Comparison of ENCODE assay signal across 28 mouse cellular contexts in genomic region chr14:13389954-13390353, GRCm38 (mm10).
DNase-seq lines count a peak whose midpoint lies in the region; ATAC-seq lines count a peak whose summit lies in the region.
"Had no signal": no experiment of that assay in that cellular context is flagged by ENCODE, and none has a peak within 500 bp of the region (broad histone marks: within the 10 kb centered on the region; RNA-seq: fewer than 3 reads in every experiment).

No protein-coding gene starts in this region.

- no peak overlapping the region for H3K27ac ChIP-seq in hindbrain, embryonic 16.5 days (ENCODE audit: low read depth, low read length)
- no peak overlapping the region for H3K27ac ChIP-seq in hindbrain, embryonic 11.5 days (ENCODE audit: low read depth, low read length)
- H3K27ac ChIP-seq in heart, embryonic 11.5 days (ENCODE audit: low read depth, low read length) = no peak overlapping the region
- H3K27ac ChIP-seq: heart, embryonic 10.5 days; limb, embryonic 10.5 days; limb, embryonic 15.5 days; liver, embryonic 13.5 days had no signal

- ATAC-seq in hindbrain, embryonic 16.5 days = 0 out of 2 replicates have a peak, but pooled peaks have one; percentile 42
- ATAC-seq in hindbrain, embryonic 11.5 days (ENCODE audit: low FRiP score) = no peak
- ATAC-seq in heart, embryonic 11.5 days (replicated peaks; ENCODE audit: insufficient number of reproducible peaks, low FRiP score, low TSS enrichment) = no peak
- ATAC-seq: intestine, embryonic 16.5 days; lung, postnatal 0 days had no signal

- no peaks in the 10 kb centered on the region for H3K9me3 ChIP-seq in hindbrain, embryonic 16.5 days (ENCODE audit: control insufficient read depth, low read length)
- no peaks in the 10 kb centered on the region for H3K9me3 ChIP-seq in hindbrain, embryonic 11.5 days (ENCODE audit: control insufficient read depth, low read length)
- no peaks in the 10 kb centered on the region for H3K9me3 ChIP-seq in heart, embryonic 11.5 days (replicated peaks; ENCODE audit: control insufficient read depth, low read length)
- H3K9me3 ChIP-seq: heart, embryonic 10.5 days; limb, embryonic 10.5 days; limb, embryonic 15.5 days; liver, embryonic 13.5 days had no signal

- H3K4me1 ChIP-seq in hindbrain, embryonic 16.5 days (ENCODE audit: control insufficient read depth, insufficient read depth, low read depth, low read length) = no peaks in the 10 kb centered on the region
- H3K4me1 ChIP-seq in hindbrain, embryonic 11.5 days (replicated peaks; ENCODE audit: control insufficient read depth, insufficient read depth, low read length) = no peaks in the 10 kb centered on the region
- H3K4me1 ChIP-seq in heart, embryonic 11.5 days (ENCODE audit: control insufficient read depth, insufficient read depth, low read length) = no peaks in the 10 kb centered on the region
- H3K4me1 ChIP-seq: heart, embryonic 10.5 days; limb, embryonic 10.5 days; limb, embryonic 15.5 days; liver, embryonic 13.5 days; megakaryocyte, embryonic 14.5 days had no signal

- H3K27me3 ChIP-seq in hindbrain, embryonic 16.5 days (replicated peaks; ENCODE audit: control insufficient read depth, insufficient read depth, low read length) = no peaks in the 10 kb centered on the region
- no peaks in the 10 kb centered on the region for H3K27me3 ChIP-seq in hindbrain, embryonic 11.5 days (ENCODE audit: control insufficient read depth, insufficient read depth, low read length)
- no peaks in the 10 kb centered on the region for H3K27me3 ChIP-seq in heart, embryonic 11.5 days (ENCODE audit: control insufficient read depth, insufficient read depth, low read length)
- H3K27me3 ChIP-seq: CH12.LX; limb, embryonic 15.5 days; liver, embryonic 13.5 days; megakaryocyte, embryonic 14.5 days had no signal

- H3K36me3 ChIP-seq in hindbrain, embryonic 16.5 days (ENCODE audit: control insufficient read depth, insufficient read depth, low read length) = no peaks in the 10 kb centered on the region
- no peaks in the 10 kb centered on the region for H3K36me3 ChIP-seq in hindbrain, embryonic 11.5 days (ENCODE audit: control insufficient read depth, insufficient read depth, low read length)
- no peaks in the 10 kb centered on the region for H3K36me3 ChIP-seq in heart, embryonic 11.5 days (ENCODE audit: control insufficient read depth, insufficient read depth, low read length)
- H3K36me3 ChIP-seq: heart, embryonic 10.5 days; limb, embryonic 10.5 days; limb, embryonic 15.5 days; liver, embryonic 13.5 days had no signal

- no peak overlapping the region for H3K4me3 ChIP-seq in hindbrain, embryonic 16.5 days (ENCODE audit: low read length)
- H3K4me3 ChIP-seq in hindbrain, embryonic 11.5 days (ENCODE audit: low read depth, low read length) = no peak overlapping the region
- H3K4me3 ChIP-seq in heart, embryonic 11.5 days (ENCODE audit: low read depth, low read length) = no peak overlapping the region
- H3K4me3 ChIP-seq: heart, embryonic 10.5 days; limb, embryonic 10.5 days; limb, embryonic 15.5 days; liver, embryonic 13.5 days; megakaryocyte, embryonic 14.5 days had no signal

- no peak overlapping the region for H3K4me2 ChIP-seq in hindbrain, embryonic 16.5 days (ENCODE audit: low read length)
- H3K4me2 ChIP-seq in hindbrain, embryonic 11.5 days (replicated peaks; ENCODE audit: low read depth, low read length) = no peak overlapping the region
- no peak overlapping the region for H3K4me2 ChIP-seq in heart, embryonic 11.5 days
- H3K4me2 ChIP-seq: limb, embryonic 15.5 days; liver, embryonic 13.5 days had no signal

- DNase-seq in embryo, embryonic 10.5 days (ENCODE audit: low spot score) = peak; percentile 5
- DNase-seq in embryo, embryonic 9.5 days (ENCODE audit: extremely low spot score) = no peak
- DNase-seq in hindbrain, embryonic 11.5 days (ENCODE audit: low spot score) = no peak
- DNase-seq in retina, postnatal 1 day = peak; percentile 5
- no peak for DNase-seq in retina, embryonic 14.5 days (ENCODE audit: low spot score)
- no peak for DNase-seq in heart, postnatal 10 days
- DNase-seq: adrenal gland, postnatal 10 days; cerebellum, adult 11 months; cerebellum, adult 9-11 months; gastrocnemius, postnatal 14 days; heart, adult 11 months; kidney, adult 8-10 months; kidney, postnatal 10 days; layer of hippocampus, adult 9-11 months; liver, embryonic 13.5 days; lung, adult 18-20 months; lung, postnatal 4 days; right cerebral cortex, postnatal 14 days; thymus, postnatal 4 days had no signal

- H3K9ac ChIP-seq in hindbrain, embryonic 16.5 days (ENCODE audit: low read depth, low read length) = no peak overlapping the region
- H3K9ac ChIP-seq in hindbrain, embryonic 11.5 days (ENCODE audit: low read depth, low read length) = no peak overlapping the region
- H3K9ac ChIP-seq in heart, embryonic 11.5 days (ENCODE audit: low read depth, low read length) = no peak overlapping the region
- H3K9ac ChIP-seq: limb, embryonic 15.5 days; liver, embryonic 13.5 days had no signal

- intact Hi-C loops in heart, postnatal 10 days (cut with DNase I) = no loop called here

- 74% methylated on average over 5 of the region's 5 CpGs for WGBS in hindbrain, embryonic 16.5 days
- WGBS in hindbrain, embryonic 11.5 days = 82% methylated on average over 5 of the region's 5 CpGs
- 70% methylated on average over 5 of the region's 5 CpGs for WGBS in heart, embryonic 11.5 days (ENCODE audit: insufficient replicate concordance)

Comparison
In these comparisons a context has a peak if more than half of its experiments do, and no peak if none do; other contexts are left out.
1. DNase-seq: peak in embryo, embryonic 10.5 days (single experiment) and retina, postnatal 1 day (single experiment); none in embryo, embryonic 9.5 days (single experiment), hindbrain, embryonic 11.5 days (single experiment), retina, embryonic 14.5 days (single experiment) and heart, postnatal 10 days (0 of 2).